Mouse (Mus musculus) embryonic fibroblast, embryonic 13.5 days (primary cell): ENCODE results near the gene Iscu.

Source experiments
- CTCF ChIP-seq: IDR thresholded peaks from 2 replicates; pipeline ENCODE4 v1.5.1; 2011; ENCODE audit warnings: mild to moderate bottlenecking, control low read depth, low read length, moderate library complexity, borderline replicate concordance; ENCODE audit not compliant: insufficient read depth
- POLR2A ChIP-seq: IDR thresholded peaks from 2 replicates; pipeline ENCODE4 v1.6.1; 2011; ENCODE audit warnings: low read depth, mild to moderate bottlenecking, control low read depth, low read length, moderate library complexity

- TF ChIP-seq CTCF (no peak), POLR2A (peak; percentile 8; the same call in 1 of the 2 replicates)
Measured at GRCm38 (mm10) chr5:113796401-113797148, 24.0 kb downstream of the Iscu start.
